Mouse (Mus musculus) thymus, adult 2 months (tissue): ENCODE measurements around the gene Pim1. TPM values are rescaled to one million over a fixed set of nuclear protein-coding genes. Genes with fewer than 3 reads are reported as not detected.

Experiments used
- DNase-seq: peaks from one replicate; pipeline ENCODE4 v3.0.0; 2021
- H3K27ac ChIP-seq: fragments of 200-500 bp; 2 replicates; pipeline ENCODE4 v1.5.1; 2012; ENCODE audit warnings: low read length, control low read depth; ENCODE audit not compliant: control insufficient read depth, insufficient read depth
- H3K27me3 ChIP-seq: fragments of 200-500 bp; 2 replicates; pipeline ENCODE4 v1.6.1; 2012; ENCODE audit warnings: mild to moderate bottlenecking, low read length, moderate library complexity, mixed read lengths; ENCODE audit not compliant: control insufficient read depth, insufficient read depth
- H3K36me3 ChIP-seq: fragments of 200-500 bp; 2 replicates; pipeline ENCODE4 v1.6.1; 2012; ENCODE audit warnings: mild to moderate bottlenecking, low read length, moderate library complexity; ENCODE audit not compliant: control insufficient read depth, insufficient read depth
- H3K4me1 ChIP-seq: fragments of 200-500 bp; replicated peaks from 2 replicates; pipeline ENCODE4 v1.6.1; 2012; ENCODE audit warnings: low read length; ENCODE audit not compliant: control insufficient read depth, insufficient read depth
- H3K4me3 ChIP-seq: fragments of 200-500 bp; 2 replicates; pipeline ENCODE4 v1.5.1; 2012; ENCODE audit warnings: mild to moderate bottlenecking, low read length, control low read depth, moderate library complexity; ENCODE audit not compliant: control insufficient read depth, insufficient read depth
- CTCF ChIP-seq: fragments of 200-500 bp; IDR thresholded peaks from 2 replicates; pipeline ENCODE4 v1.5.1; 2012; ENCODE audit warnings: mild to moderate bottlenecking, control low read depth, low read length, moderate library complexity, borderline replicate concordance; ENCODE audit not compliant: control insufficient read depth, poor library complexity, insufficient read depth; ENCODE audit errors: extremely low read depth
- POLR2A ChIP-seq: fragments of 200-500 bp; IDR thresholded peaks from 2 replicates; pipeline ENCODE4 v1.6.1; 2012; ENCODE audit warnings: mild to moderate bottlenecking, low read length, control low read depth, moderate library complexity; ENCODE audit not compliant: control insufficient read depth, poor library complexity, insufficient read depth; ENCODE audit errors: extremely low read depth
- WGBS: fragments of 180-500 bp; shearing (Covaris S2); methylation state at CpG from one replicate; pipeline ENCODE4 v1.1.7; 2018; 5-methylcytosine and 5-hydroxymethylcytosine counted together
- polyA plus RNA-seq: library from polyadenylated mRNA; depleted of rRNA; stranded (reverse); fragments of >200 nt; gene quantifications from 2 replicates; pipeline ENCODE4 v1.2.3, GENCODE M21; 2012

Gene Pim1
- polyA plus RNA-seq, 1 experiment = 92.7 TPM

GRCm38 (mm10) chr17:29464519-29465140, 25.9 kb upstream of the Pim1 start:
- no peak overlapping the region for H3K4me3 ChIP-seq

GRCm38 (mm10) chr17:29465405-29466010, 25.0 kb upstream of the Pim1 start:
- 74% methylated on average over 9 of the region's 9 CpGs for WGBS
- H3K27ac ChIP-seq = no peak overlapping the region

More at GRCm38 (mm10) chr17:29464519-29465140, 25.9 kb upstream of the Pim1 start:
- no peaks in the 10 kb centered on the region for H3K36me3 ChIP-seq
- DNase-seq = no peak
- H3K27ac ChIP-seq = no peak overlapping the region
- peaks cover 7% of the 10 kb centered on the region for H3K4me1 ChIP-seq
- no peaks in the 10 kb centered on the region for H3K27me3 ChIP-seq
- TF ChIP-seq CTCF (no peak), POLR2A (no peak)
- WGBS = 91% methylated on average over 17 of the region's 17 CpGs

GRCm38 (mm10) chr17:29467030-29467429, 23.5 kb upstream of the Pim1 start:
- DNase-seq = no peak
- H3K27ac ChIP-seq = no peak overlapping the region
- no peaks in the 10 kb centered on the region for H3K27me3 ChIP-seq
- H3K4me1 ChIP-seq = 0 out of 2 replicates have a peak, but pooled peaks cover 4% of the 10 kb centered on the region
- WGBS = 84% methylated on average over 11 of the region's 11 CpGs
- no peak overlapping the region for H3K4me3 ChIP-seq
- no peaks in the 10 kb centered on the region for H3K36me3 ChIP-seq
- no peak for TF ChIP-seq POLR2A
- no peak for TF ChIP-seq CTCF

More at GRCm38 (mm10) chr17:29465405-29466010, 25.0 kb upstream of the Pim1 start:
- no peak for DNase-seq
- Histone ChIP-seq H3K27me3 (no peaks in the 10 kb centered on the region), H3K36me3 (no peaks in the 10 kb centered on the region), H3K4me1 (0 out of 2 replicates have a peak, but pooled peaks cover 4% of the 10 kb centered on the region), H3K4me3 (no peak overlapping the region)
- no peak for TF ChIP-seq CTCF

- no peak for DNase-seq
- Histone ChIP-seq H3K4me1 (no peaks in the 10 kb centered on the region), H3K4me3 (no peak overlapping the region), H3K27ac (no peak overlapping the region), H3K36me3 (no peaks in the 10 kb centered on the region), H3K27me3 (no peaks in the 10 kb centered on the region)
- TF ChIP-seq CTCF = no peak
- TF ChIP-seq POLR2A = no peak
- WGBS = 98% methylated on average over 10 of the region's 10 CpGs
Observed at GRCm38 (mm10) chr17:29473466-29473865, 17.1 kb upstream of the Pim1 start.

GRCm38 (mm10) chr17:29474036-29474435, 16.5 kb upstream of the Pim1 start:
- no peak for TF ChIP-seq CTCF
- no peak for TF ChIP-seq POLR2A

GRCm38 (mm10) chr17:29475142-29475541, 15.4 kb upstream of the Pim1 start:
- no peak for DNase-seq
- 98% methylated on average over 3 of the region's 3 CpGs for WGBS
- TF ChIP-seq POLR2A = no peak
- TF ChIP-seq CTCF = no peak
- no peaks in the 10 kb centered on the region for H3K36me3 ChIP-seq
- H3K4me3 ChIP-seq = no peak overlapping the region
- H3K4me1 ChIP-seq = no peaks in the 10 kb centered on the region
- H3K27me3 ChIP-seq = no peaks in the 10 kb centered on the region
- no peak overlapping the region for H3K27ac ChIP-seq

More at GRCm38 (mm10) chr17:29474036-29474435, 16.5 kb upstream of the Pim1 start:
- H3K4me3 ChIP-seq = no peak overlapping the region
- no peaks in the 10 kb centered on the region for H3K4me1 ChIP-seq
- no peak overlapping the region for H3K27ac ChIP-seq
- H3K27me3 ChIP-seq = no peaks in the 10 kb centered on the region
- WGBS = 83% methylated on average over 2 of the region's 2 CpGs
- no peaks in the 10 kb centered on the region for H3K36me3 ChIP-seq
- no peak for DNase-seq
